Mouse (Mus musculus): ENCODE results near the gene Htr1d. TPM values are rescaled to one million over a fixed set of nuclear protein-coding genes. Genes with fewer than 3 reads are reported as not detected.
A peak's percentile ranks its signal among the peaks of the same experiment; 100 is the strongest.

Htr1d gene
- total RNA-seq, 2 experiments from 2014 or later, result not detected

- no peak for DNase-seq
- intact Hi-C loops (cut with DNase I; ENCODE audit: low total_unique reads), result loop anchor here (5.0 kb wide), 1 partner anchor 172 kb away; the partner anchor contains the start of gene Lactbl1
These were observed 26.9 kb downstream of the Htr1d start for GRCm38 (mm10) chr4:136450271-136450670.

GRCm38 (mm10) chr4:136451564-136451963 is 28.2 kb downstream of the Htr1d start:
- DNase-seq, result no peak
- intact Hi-C loops (cut with DNase I; ENCODE audit: low total_unique reads), result loop anchor here (5.0 kb wide), 1 partner anchor 171 kb away; the partner anchor contains the start of gene Lactbl1

- intact Hi-C loops (cut with DNase I; ENCODE audit: low total_unique reads), result loop anchor here (5.0 kb wide), 1 partner anchor 170 kb away; the partner anchor contains the start of gene Lactbl1
- DNase-seq, result no peak
These were observed 29.0 kb downstream of the Htr1d start for GRCm38 (mm10) chr4:136452286-136452685.

GRCm38 (mm10) chr4:136452792-136453191 is 29.5 kb downstream of the Htr1d start:
- no peak for DNase-seq
- intact Hi-C loops (cut with DNase I; ENCODE audit: low total_unique reads), result loop anchor here (5.0 kb wide), 1 partner anchor 170 kb away; the partner anchor contains the start of gene Lactbl1

GRCm38 (mm10) chr4:136454850-136455260 is 31.5 kb downstream of the Htr1d start:
- intact Hi-C loops (cut with DNase I; ENCODE audit: low total_unique reads), result loop anchor here (2.0 to 5.0 kb wide), 2 partner anchors 72 to 167 kb away; partner anchors contain the start of gene Lactbl1

GRCm38 (mm10) chr4:136456516-136457218 is 33.3 kb downstream of the Htr1d start:
- no peak for DNase-seq
- intact Hi-C loops (cut with DNase I; ENCODE audit: low total_unique reads), result no loop called here

More at GRCm38 (mm10) chr4:136454850-136455260, 31.5 kb downstream of the Htr1d start:
- DNase-seq, result peak; percentile 76

- no peak for DNase-seq
- intact Hi-C loops (cut with DNase I; ENCODE audit: low total_unique reads), result no loop called here
These were observed 35.0 kb downstream of the Htr1d start for GRCm38 (mm10) chr4:136458276-136458675.

GRCm38 (mm10) chr4:136459210-136459609 is 35.9 kb downstream of the Htr1d start:
- DNase-seq, result no peak

GRCm38 (mm10) chr4:136461206-136461605 is 37.9 kb downstream of the Htr1d start:
- no peak for DNase-seq
- intact Hi-C loops (cut with DNase I; ENCODE audit: low total_unique reads), result no loop called here

More at GRCm38 (mm10) chr4:136459210-136459609, 35.9 kb downstream of the Htr1d start:
- intact Hi-C loops (cut with DNase I; ENCODE audit: low total_unique reads), result no loop called here

- intact Hi-C loops (cut with DNase I; ENCODE audit: low total_unique reads), result no loop called here
- no peak for DNase-seq
These were observed 38.4 kb downstream of the Htr1d start for GRCm38 (mm10) chr4:136461761-136462085.

- DNase-seq, result peak; percentile 86
- intact Hi-C loops (cut with DNase I; ENCODE audit: low total_unique reads), result no loop called here
These were observed 38.9 kb downstream of the Htr1d start, which contains the start of gene 6030445D17Rik for GRCm38 (mm10) chr4:136462086-136462838. TSS of gene 6030445D17Rik (plus strand) at chr4:136462250.

GRCm38 (mm10) chr4:136462839-136463178 is 39.5 kb downstream of the Htr1d start:
- intact Hi-C loops (cut with DNase I; ENCODE audit: low total_unique reads), result no loop called here
- peak; percentile 22 for DNase-seq

- intact Hi-C loops (cut with DNase I; ENCODE audit: low total_unique reads), result no loop called here
- no peak for DNase-seq
These were observed 40.1 kb downstream of the Htr1d start for GRCm38 (mm10) chr4:136463436-136463835.

- intact Hi-C loops (cut with DNase I; ENCODE audit: low total_unique reads), result no loop called here
- DNase-seq, result peak; percentile 28
These were observed 42.9 kb downstream of the Htr1d start for GRCm38 (mm10) chr4:136466226-136466625.

GRCm38 (mm10) chr4:136468553-136469327 is 45.4 kb downstream of the Htr1d start:
- intact Hi-C loops (cut with DNase I; ENCODE audit: low total_unique reads), result no loop called here
- peak; percentile 18 for DNase-seq

GRCm38 (mm10) chr4:136469371-136469903 is 46.1 kb downstream of the Htr1d start, which contains the start of gene Luzp1:
TSS of gene Luzp1 (plus strand) at chr4:136469761.
- intact Hi-C loops (cut with DNase I; ENCODE audit: low total_unique reads), result no loop called here
- peak; percentile 90 for DNase-seq

- intact Hi-C loops (cut with DNase I; ENCODE audit: low total_unique reads), result no loop called here
- peak; percentile 53 for DNase-seq
These were observed 46.6 kb downstream of the Htr1d start for GRCm38 (mm10) chr4:136469941-136470346.

GRCm38 (mm10) chr4:136470347-136471071 is 47.2 kb downstream of the Htr1d start:
- peak; percentile 55 for DNase-seq
- intact Hi-C loops (cut with DNase I; ENCODE audit: low total_unique reads), result no loop called here

- intact Hi-C loops (cut with DNase I; ENCODE audit: low total_unique reads), result no loop called here
- no peak for DNase-seq
These were observed 53.4 kb downstream of the Htr1d start for GRCm38 (mm10) chr4:136476692-136477091.
